Mouse (Mus musculus): Measurements from ENCODE around the gene Phf14. TPM values are rescaled to one million over a fixed set of nuclear protein-coding genes. Genes with fewer than 3 reads are reported as not detected.

Phf14 gene
- total and polyA plus RNA-seq, 2 experiments from 2014 or later, result 81.5 to 86.2 TPM

DNA sequence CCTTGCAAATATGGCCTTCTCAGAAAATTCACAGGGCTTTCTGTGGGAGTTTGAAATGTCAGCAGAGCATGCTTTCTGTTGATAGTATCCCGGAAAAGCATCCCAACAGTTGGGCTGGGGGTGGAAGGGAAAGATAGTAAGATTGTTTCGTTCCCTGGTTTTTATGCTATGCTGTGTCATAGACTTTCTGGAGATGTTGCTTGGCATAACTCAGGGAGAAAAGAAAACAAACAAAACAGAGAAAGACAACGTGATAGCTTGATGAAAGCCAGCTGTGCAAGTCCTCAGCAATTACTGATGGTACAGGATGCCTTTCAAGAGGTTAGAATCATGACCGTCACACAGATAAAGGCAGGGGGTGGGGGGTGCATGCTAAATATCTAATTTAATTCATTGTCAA, 197.5 kb downstream of the Phf14 start:
- WGBS, result 75% methylated on average over 4 of the region's 4 CpGs
- DNase-seq (ENCODE audit: low spot score) (no peak), ATAC-seq (no peak)

DNA sequence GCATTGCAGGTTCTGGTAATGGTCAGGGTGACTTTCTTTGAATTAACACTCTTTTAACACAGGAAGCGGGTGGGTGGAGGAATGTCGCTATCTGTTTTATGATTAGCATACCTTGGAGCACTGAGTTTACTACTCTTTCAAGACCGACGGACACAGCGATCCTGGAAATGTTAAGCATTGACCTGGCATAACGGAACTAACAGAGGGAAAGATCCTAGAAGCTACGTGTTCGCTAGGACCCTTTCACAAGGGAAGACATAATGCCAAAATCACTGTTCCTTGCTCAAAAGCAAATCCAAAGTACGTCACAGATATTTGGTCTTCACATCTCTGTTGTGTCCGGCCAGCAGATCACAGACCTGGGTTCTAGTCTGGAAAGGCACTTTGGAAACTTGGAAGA, 199.7 kb downstream of the Phf14 start:
- Histone ChIP-seq H3K9me3 (ENCODE audit: low read length) (no peaks in the 10 kb centered on the region), H3K36me3 (ENCODE audit: insufficient read depth, low read length) (no peaks in the 10 kb centered on the region), H3K4me2 (ENCODE audit: low read depth, low read length) (no peak overlapping the region), H3K27ac (no peak overlapping the region), H3K27me3 (ENCODE audit: insufficient read depth, low read length) (no peaks in the 10 kb centered on the region), H3K4me1 (ENCODE audit: insufficient read depth, low read length) (no peaks in the 10 kb centered on the region), H3K9ac (replicated peaks; ENCODE audit: low read length) (no peak overlapping the region), H3K4me3 (ENCODE audit: low read length) (no peak overlapping the region)
- DNase-seq (ENCODE audit: low spot score) (no peak), ATAC-seq (no peak)
- no peak for TF ChIP-seq CTCF (IDR thresholded peaks at IDR 0.05; ENCODE audit: low read depth)
- 78% methylated on average over 10 of the region's 10 CpGs for WGBS

More for the DNA sequence above, 197.5 kb downstream of the Phf14 start:
- no peak for TF ChIP-seq CTCF (IDR thresholded peaks at IDR 0.05; ENCODE audit: low read depth)
- H3K4me3 ChIP-seq (ENCODE audit: low read length), result no peak overlapping the region
- no peak overlapping the region for H3K4me2 ChIP-seq (ENCODE audit: low read depth, low read length)
- no peak overlapping the region for H3K27ac ChIP-seq
- no peaks in the 10 kb centered on the region for H3K9me3 ChIP-seq (ENCODE audit: low read length)
- no peaks in the 10 kb centered on the region for H3K36me3 ChIP-seq (ENCODE audit: insufficient read depth, low read length)
- H3K4me1 ChIP-seq (ENCODE audit: insufficient read depth, low read length), result no peaks in the 10 kb centered on the region
- H3K9ac ChIP-seq (replicated peaks; ENCODE audit: low read length), result no peak overlapping the region
- no peaks in the 10 kb centered on the region for H3K27me3 ChIP-seq (ENCODE audit: insufficient read depth, low read length)

DNA sequence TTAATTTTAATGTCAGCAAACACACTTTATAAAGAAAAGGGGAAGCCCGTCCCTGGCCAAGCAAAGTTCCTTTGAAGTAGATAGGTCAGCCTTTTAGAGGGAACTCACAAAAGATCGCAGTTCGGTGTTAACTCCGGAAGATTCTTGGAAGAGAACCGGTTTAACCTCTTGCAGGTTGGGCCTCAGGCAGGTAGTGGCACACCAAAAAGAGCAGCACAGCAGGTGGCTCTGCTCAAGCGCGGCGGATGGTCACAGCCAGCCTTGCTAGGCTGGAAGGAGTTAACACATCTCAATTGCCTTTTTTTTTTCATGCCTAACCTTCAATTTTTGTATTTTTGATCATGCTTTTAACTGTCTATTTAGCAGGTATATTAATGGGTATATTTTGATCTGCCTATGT, 200.2 kb downstream of the Phf14 start:
- no peak for DNase-seq (ENCODE audit: low spot score)
- TF ChIP-seq CTCF (IDR thresholded peaks at IDR 0.05; ENCODE audit: low read depth), result no peak
- WGBS, result 27% methylated on average over 8 of the region's 8 CpGs

DNA sequence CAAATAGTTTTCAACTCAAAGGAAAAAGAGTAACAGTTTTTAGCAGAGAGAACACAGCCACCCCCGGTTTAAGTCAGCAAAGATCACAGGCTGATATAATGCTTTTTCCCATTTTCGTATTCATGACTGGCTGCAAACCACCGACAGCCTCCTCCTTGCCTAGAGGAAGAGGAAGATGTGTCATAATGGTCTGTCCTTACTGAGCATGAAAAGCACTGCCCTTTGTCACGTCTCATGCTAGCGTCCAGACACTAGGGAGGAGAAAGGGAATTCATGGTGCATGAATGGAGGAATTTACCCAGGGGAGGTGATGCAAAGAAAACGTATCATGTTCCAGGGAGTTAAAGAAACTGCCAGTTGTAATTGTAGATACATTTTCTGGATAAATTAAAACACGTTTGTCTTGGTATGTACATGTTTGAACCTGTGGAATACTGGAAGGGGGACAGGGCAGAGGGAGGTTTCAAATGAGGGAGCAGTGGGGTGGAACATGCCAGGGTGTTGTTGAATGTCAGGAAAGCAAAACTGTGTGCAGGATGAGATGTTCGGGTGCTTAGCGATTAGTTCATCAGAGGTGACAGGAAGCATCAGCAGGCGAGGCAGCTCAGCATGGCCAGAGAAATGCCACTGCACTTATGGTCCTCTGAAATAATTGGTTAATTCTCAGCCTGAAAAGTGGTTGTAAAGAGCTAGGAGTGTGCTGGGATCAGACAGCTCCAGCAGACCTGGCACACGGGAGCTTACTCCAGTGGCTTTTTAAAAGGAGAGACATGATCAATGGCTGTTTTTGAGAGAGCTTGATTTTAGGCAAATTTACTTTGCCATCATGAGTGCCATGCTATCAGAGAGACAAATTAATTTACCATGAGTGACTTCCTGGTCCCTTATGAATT, 209.6 kb downstream of the Phf14 start:
- Histone ChIP-seq H3K4me1 (ENCODE audit: insufficient read depth, low read length) (no peaks in the 10 kb centered on the region), H3K36me3 (ENCODE audit: insufficient read depth, low read length) (no peaks in the 10 kb centered on the region), H3K4me2 (ENCODE audit: low read depth, low read length) (no peak overlapping the region), H3K9ac (replicated peaks; ENCODE audit: low read length) (no peak overlapping the region), H3K4me3 (ENCODE audit: low read length) (no peak overlapping the region), H3K27me3 (ENCODE audit: insufficient read depth, low read length) (no peaks in the 10 kb centered on the region), H3K9me3 (ENCODE audit: low read length) (no peaks in the 10 kb centered on the region), H3K27ac (peak overlapping the region; percentile 20; the same call in 1 of the 2 replicates)
- ATAC-seq (no peak), DNase-seq (ENCODE audit: low spot score) (no peak)
- 30% methylated on average over 11 of the region's 11 CpGs for WGBS
- no peak for TF ChIP-seq CTCF (IDR thresholded peaks at IDR 0.05; ENCODE audit: low read depth)

More for the DNA sequence above, 200.2 kb downstream of the Phf14 start:
- Histone ChIP-seq H3K27me3 (ENCODE audit: insufficient read depth, low read length) (no peaks in the 10 kb centered on the region), H3K9me3 (ENCODE audit: low read length) (no peaks in the 10 kb centered on the region), H3K4me3 (ENCODE audit: low read length) (no peak overlapping the region), H3K4me2 (ENCODE audit: low read depth, low read length) (no peak overlapping the region), H3K4me1 (ENCODE audit: insufficient read depth, low read length) (no peaks in the 10 kb centered on the region), H3K36me3 (ENCODE audit: insufficient read depth, low read length) (no peaks in the 10 kb centered on the region), H3K27ac (no peak overlapping the region), H3K9ac (replicated peaks; ENCODE audit: low read length) (no peak overlapping the region)
- ATAC-seq, result no peak

DNA sequence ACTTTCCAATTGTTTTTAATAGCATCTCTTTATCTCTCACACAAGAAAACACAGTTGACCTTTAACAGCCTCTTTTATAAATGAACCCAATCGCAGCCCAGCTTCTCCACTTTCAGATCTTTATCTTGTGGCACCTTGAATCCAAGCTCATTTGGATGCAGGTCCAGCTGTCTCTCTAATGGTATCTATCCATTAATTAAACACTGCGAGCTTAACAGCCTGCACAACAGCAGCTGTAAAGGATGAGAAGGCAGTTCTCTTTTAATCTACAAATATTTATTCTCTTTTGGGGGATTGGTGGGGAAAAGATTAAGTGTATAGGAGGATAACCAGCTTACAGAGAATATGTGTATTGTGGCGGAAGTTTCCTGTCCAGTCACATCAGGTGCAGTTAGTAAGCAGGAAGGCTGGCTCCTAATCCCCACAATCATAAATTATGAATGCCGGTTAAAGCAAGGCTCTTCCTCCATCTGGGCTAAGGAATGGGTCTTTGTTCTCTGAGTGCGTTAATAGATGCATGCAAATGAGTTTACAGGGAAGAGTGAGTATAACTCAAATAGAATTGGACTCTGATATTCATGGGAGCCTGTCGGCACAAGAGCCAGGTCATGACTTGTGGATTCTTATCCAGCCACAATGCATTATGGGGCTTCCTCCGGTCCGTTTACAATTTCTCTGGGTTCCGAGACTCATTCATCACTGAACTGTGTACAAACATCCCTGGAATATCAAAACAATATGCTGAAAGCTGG, 210.4 kb downstream of the Phf14 start:
- peak overlapping the region; percentile 39 for H3K4me2 ChIP-seq (ENCODE audit: low read depth, low read length)
- peak; percentile 33 for DNase-seq (ENCODE audit: low spot score)
- H3K36me3 ChIP-seq (ENCODE audit: insufficient read depth, low read length), result no peaks in the 10 kb centered on the region
- H3K9me3 ChIP-seq (ENCODE audit: low read length), result no peaks in the 10 kb centered on the region
- H3K9ac ChIP-seq (replicated peaks; ENCODE audit: low read length), result no peak overlapping the region
- WGBS, result 21% methylated on average over 9 of the region's 9 CpGs
- no peaks in the 10 kb centered on the region for H3K4me1 ChIP-seq (ENCODE audit: insufficient read depth, low read length)
- H3K27ac ChIP-seq, result peak overlapping the region; percentile 20
- ATAC-seq, result peak; percentile 70
- H3K27me3 ChIP-seq (ENCODE audit: insufficient read depth, low read length), result no peaks in the 10 kb centered on the region
- no peak for TF ChIP-seq CTCF (IDR thresholded peaks at IDR 0.05; ENCODE audit: low read depth)
- no peak overlapping the region for H3K4me3 ChIP-seq (ENCODE audit: low read length)

DNA sequence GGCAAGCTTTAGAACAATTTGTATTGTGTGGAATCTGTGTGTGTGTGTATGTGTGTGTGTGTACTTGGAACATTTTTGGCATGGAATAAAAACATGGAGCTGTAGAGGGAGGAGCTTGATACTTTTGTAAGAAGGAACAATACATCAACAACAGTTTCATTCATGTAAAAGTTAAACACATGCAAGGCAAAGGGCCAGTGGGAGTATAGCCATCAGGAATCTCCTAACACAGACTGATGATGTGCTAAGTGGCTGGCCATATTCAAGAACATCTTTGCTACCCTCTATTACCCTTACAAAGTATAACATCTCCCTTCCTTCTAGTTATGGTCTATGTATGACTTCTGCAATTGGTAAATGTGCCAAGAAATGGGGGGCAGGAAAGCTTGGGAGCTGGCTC, 215.2 kb downstream of the Phf14 start:
- no peaks in the 10 kb centered on the region for H3K27me3 ChIP-seq (ENCODE audit: insufficient read depth, low read length)
- DNase-seq (ENCODE audit: low spot score) (no peak), ATAC-seq (no peak)
- H3K4me2 ChIP-seq (ENCODE audit: low read depth, low read length), result no peak overlapping the region
- no peaks in the 10 kb centered on the region for H3K9me3 ChIP-seq (ENCODE audit: low read length)
- no peak overlapping the region for H3K4me3 ChIP-seq (ENCODE audit: low read length)
- no peaks in the 10 kb centered on the region for H3K4me1 ChIP-seq (ENCODE audit: insufficient read depth, low read length)
- no peaks in the 10 kb centered on the region for H3K36me3 ChIP-seq (ENCODE audit: insufficient read depth, low read length)
- no peak overlapping the region for H3K27ac ChIP-seq
- H3K9ac ChIP-seq (replicated peaks; ENCODE audit: low read length), result no peak overlapping the region
- TF ChIP-seq CTCF (IDR thresholded peaks at IDR 0.05; ENCODE audit: low read depth), result no peak

All from hindbrain, postnatal 0 days (tissue).